Mouse (Mus musculus): ENCODE measurements around the gene Sc5d. TPM values are rescaled to one million over a fixed set of nuclear protein-coding genes. Genes with fewer than 3 reads are reported as not detected.

Gene Sc5d
- polyA plus RNA-seq, 1 experiment from 2014 or later: 63.0 TPM

DNA sequence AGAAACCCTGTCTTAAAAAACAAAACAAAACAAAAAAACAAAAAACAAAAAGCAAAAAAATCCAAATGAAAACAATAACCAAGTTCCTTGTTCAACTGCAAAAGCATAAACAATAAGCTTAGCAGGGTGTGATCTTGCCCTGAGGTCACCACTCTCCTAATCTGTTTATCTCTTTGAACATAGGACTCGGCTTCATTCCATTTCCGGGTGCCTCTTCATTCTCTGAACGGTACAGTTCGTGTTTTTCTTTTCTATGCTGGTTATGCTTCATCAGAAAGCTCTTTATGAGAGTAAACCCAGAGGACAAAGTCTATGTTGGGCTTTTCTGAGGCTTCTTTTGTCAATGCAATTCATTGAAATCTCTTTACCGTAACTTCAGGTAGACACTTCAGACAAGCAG, 19.9 kb downstream of the Sc5d start:
- WGBS: 89% methylated on average over 5 of the region's 5 CpGs

DNA sequence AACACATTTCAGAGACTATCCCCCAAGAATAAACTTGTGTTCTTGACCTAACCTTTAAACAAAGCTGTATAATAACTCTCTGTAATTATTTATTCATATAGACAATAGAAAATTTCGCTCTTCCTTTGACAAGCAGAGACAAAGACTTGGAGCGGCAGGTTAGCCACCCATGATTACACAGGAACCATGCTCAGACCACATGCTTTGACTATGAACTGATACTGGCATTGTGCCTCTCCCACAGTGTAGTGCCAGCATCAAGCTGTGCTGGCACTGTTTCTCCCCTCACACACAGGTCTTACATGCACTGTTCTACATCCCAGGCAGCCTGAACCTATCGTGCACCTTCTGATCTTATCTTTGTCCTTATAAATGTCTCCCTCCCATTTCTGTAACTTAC, 23.0 kb downstream of the Sc5d start:
- Histone ChIP-seq H3K36me3 (no peaks in the 10 kb centered on the region), H3K27ac (peak overlapping the region; percentile 67), H3K4me1 (replicated peaks) (peaks cover 35% of the 10 kb centered on the region), H3K27me3 (no peaks in the 10 kb centered on the region), H3K4me2 (peak overlapping the region; percentile 6; the same call in 1 of the 2 replicates), H3K9ac (no peak overlapping the region; the same call in 1 of the 2 replicates), H3K4me3 (no peak overlapping the region), H3K9me3 (no peaks in the 10 kb centered on the region)
- WGBS: 52% methylated on average over 3 of the region's 3 CpGs
- ATAC-seq (ENCODE audit: low FRiP score): peak; percentile 73

More for the DNA sequence above, 19.9 kb downstream of the Sc5d start:
- Histone ChIP-seq H3K27me3 (no peaks in the 10 kb centered on the region), H3K4me2 (no peak overlapping the region), H3K4me1 (replicated peaks) (peaks cover 21% of the 10 kb centered on the region), H3K27ac (no peak overlapping the region), H3K9me3 (no peaks in the 10 kb centered on the region), H3K36me3 (no peaks in the 10 kb centered on the region), H3K4me3 (no peak overlapping the region), H3K9ac (no peak overlapping the region)
- no peak for ATAC-seq (ENCODE audit: low FRiP score)

DNA sequence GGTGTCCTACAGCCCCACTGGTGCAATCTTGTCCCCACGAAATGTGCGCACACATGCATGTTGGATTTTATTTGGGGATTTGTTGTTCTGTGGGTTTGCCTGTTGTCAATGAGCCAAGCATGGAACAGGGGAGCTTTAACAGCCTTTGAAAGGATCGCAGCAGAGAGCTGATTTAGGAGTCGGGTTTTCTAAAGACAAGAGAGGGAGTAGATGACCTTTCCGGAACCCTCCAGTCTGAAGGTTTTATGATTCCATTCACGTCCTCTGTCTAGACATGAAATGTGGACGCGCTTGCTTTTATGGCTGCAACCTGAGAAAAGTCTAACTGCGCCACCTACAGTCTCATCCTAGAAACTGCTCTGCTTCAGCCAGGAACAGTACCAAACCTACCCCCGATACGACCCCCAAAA, 23.5 kb downstream of the Sc5d start:
- Histone ChIP-seq H3K36me3 (no peaks in the 10 kb centered on the region), H3K27me3 (no peaks in the 10 kb centered on the region), H3K9ac (no peak overlapping the region), H3K9me3 (no peaks in the 10 kb centered on the region), H3K4me1 (replicated peaks) (peaks cover 35% of the 10 kb centered on the region), H3K4me3 (no peak overlapping the region), H3K27ac (peak overlapping the region; percentile 80), H3K4me2 (peak overlapping the region; percentile 18)
- WGBS: 14% methylated on average over 11 of the region's 11 CpGs
- ATAC-seq (ENCODE audit: low FRiP score): peak; percentile 81

DNA sequence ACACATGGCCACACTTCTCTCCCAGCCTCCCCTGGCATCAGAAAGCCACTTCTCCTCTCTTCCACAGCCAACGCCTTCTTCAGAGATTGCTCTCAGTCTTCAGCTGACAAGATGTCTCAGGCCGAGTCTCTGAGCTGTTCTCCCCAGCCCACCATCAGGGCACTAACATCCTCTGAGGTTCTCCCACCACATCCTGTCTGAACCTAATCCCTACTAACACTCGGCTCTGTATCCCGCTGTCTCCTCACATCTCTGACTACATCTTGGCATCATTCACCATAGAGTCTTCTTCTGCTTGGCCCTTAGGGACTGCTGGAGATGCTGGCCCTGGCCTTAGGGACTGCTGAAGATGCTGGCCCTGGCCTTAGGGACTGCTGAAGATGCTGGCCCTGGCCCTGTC, 25.2 kb downstream of the Sc5d start:
- 90% methylated on average over 4 of the region's 4 CpGs for WGBS
- Histone ChIP-seq H3K9ac (no peak overlapping the region), H3K9me3 (no peaks in the 10 kb centered on the region), H3K4me2 (no peak overlapping the region), H3K4me1 (replicated peaks) (peaks cover 35% of the 10 kb centered on the region), H3K27me3 (no peaks in the 10 kb centered on the region), H3K27ac (no peak overlapping the region), H3K4me3 (no peak overlapping the region), H3K36me3 (no peaks in the 10 kb centered on the region)
- ATAC-seq (ENCODE audit: low FRiP score): no peak

DNA sequence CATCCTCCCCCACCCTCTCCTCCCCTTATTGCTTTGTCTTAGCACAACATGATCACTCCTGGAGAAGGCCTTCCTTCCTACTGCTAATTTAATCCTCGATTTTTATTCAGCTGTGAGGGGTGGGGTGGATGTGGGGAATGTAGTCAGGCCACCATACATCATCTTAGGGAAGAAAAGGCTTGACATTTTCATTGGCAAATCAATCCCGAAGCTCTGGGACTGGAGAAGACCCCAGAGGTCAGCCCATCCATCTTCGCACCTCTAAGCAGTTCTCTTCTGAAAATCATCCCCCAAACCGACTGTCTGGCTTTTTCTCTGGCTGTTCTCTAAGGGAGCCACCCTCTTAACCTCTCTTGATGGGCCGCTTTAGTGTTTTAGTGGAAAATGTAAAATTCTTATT, 32.9 kb downstream of the Sc5d start:
- no peak overlapping the region for H3K9ac ChIP-seq
- 29% methylated on average over 5 of the region's 5 CpGs for WGBS
- H3K36me3 ChIP-seq: no peaks in the 10 kb centered on the region
- H3K27ac ChIP-seq: peak overlapping the region; percentile 70
- H3K4me3 ChIP-seq: no peak overlapping the region
- H3K4me2 ChIP-seq: no peak overlapping the region
- H3K9me3 ChIP-seq: no peaks in the 10 kb centered on the region
- ATAC-seq (ENCODE audit: low FRiP score): peak; percentile 54
- no peaks in the 10 kb centered on the region for H3K27me3 ChIP-seq
- peaks cover 18% of the 10 kb centered on the region for H3K4me1 ChIP-seq (replicated peaks)

DNA sequence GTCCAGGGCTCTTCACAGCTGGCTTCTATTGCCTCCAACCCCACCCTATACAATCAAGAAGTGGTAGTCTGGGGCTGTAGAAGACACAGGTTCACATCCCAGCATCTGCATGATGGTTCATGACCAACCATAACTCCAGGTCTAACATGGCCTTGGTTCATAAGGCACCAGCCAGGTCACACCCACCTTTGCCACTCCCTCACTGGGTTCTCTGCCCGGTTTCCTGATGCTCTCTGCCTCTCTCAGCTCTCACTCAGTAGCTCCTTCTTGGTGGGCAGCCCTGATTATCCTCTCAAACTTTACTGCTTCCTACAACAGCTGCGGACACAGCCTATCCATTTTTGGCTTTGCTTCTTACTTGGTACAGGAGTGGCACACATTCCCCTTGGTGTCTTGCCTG, 33.7 kb downstream of the Sc5d start:
- Histone ChIP-seq H3K4me3 (no peak overlapping the region), H3K4me2 (no peak overlapping the region), H3K27ac (0 out of 2 replicates have a peak overlapping the region, but pooled peaks have one; percentile 52), H3K9me3 (no peaks in the 10 kb centered on the region), H3K36me3 (no peaks in the 10 kb centered on the region), H3K27me3 (no peaks in the 10 kb centered on the region), H3K4me1 (replicated peaks) (peaks cover 18% of the 10 kb centered on the region), H3K9ac (no peak overlapping the region)
- WGBS: 95% methylated on average over 2 of the region's 2 CpGs
- ATAC-seq (ENCODE audit: low FRiP score): no peak

DNA sequence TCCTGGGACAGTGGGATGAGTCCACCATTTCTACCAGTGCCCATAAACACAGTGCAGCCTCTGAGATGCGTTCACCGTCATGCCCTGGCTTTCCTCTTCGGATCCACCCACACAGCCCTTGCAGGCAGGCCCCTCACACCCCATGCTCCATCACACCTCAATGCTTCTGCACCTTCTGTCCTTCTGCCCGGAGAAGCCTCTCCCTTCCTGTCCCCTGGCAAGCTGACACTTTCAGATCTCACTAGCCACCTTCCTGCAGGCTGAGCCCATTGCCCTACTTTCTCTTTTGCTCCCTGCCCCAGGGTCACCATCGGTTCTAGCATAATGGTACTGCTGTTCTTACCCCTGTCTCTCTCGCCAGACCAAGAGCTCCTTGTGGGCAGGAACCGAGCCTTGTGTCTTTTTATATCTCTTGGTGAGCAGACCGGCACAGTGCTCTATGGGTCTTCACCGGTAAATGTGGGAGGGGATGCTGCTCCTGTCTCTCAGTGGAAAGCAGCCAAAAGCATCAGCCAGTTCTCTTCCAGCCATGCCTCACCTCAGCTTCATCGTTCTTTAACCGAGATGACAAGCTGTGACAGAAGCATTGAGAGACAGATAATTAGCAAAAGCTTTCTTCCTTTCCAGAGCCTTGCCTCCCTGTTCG, 34.5 kb downstream of the Sc5d start:
- ATAC-seq (ENCODE audit: low FRiP score): no peak
- H3K4me3 ChIP-seq: no peak overlapping the region
- H3K4me1 ChIP-seq (replicated peaks): peaks cover 18% of the 10 kb centered on the region
- no peaks in the 10 kb centered on the region for H3K36me3 ChIP-seq
- H3K27me3 ChIP-seq: no peaks in the 10 kb centered on the region
- H3K9me3 ChIP-seq: no peaks in the 10 kb centered on the region
- WGBS: 66% methylated on average over 12 of the region's 12 CpGs
- H3K4me2 ChIP-seq: no peak overlapping the region
- H3K9ac ChIP-seq: no peak overlapping the region
- peak overlapping the region; percentile 52 for H3K27ac ChIP-seq

DNA sequence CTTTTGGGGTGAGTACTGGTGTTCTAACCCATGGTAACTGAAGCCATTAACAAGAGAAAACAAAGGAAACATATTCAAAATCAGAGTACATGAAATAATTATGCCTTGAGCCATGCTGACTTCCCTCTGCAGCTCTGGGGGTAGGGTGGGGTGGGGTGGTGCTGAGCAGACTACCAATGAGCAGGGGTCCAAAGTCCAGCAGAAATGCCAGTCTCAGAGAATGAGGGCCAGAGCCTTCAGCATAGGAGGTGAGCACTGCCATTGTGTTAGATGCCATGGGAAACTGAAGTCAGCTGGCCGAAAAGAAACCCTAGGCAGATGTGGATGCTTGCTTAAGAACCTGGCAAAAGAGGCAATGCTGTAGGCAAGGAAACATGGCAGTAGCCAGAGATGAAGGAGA, 36.3 kb downstream of the Sc5d start:
- no peak overlapping the region for H3K27ac ChIP-seq
- 81% methylated on average over 1 of the region's 1 CpGs for WGBS
- no peak for ATAC-seq (ENCODE audit: low FRiP score)

DNA sequence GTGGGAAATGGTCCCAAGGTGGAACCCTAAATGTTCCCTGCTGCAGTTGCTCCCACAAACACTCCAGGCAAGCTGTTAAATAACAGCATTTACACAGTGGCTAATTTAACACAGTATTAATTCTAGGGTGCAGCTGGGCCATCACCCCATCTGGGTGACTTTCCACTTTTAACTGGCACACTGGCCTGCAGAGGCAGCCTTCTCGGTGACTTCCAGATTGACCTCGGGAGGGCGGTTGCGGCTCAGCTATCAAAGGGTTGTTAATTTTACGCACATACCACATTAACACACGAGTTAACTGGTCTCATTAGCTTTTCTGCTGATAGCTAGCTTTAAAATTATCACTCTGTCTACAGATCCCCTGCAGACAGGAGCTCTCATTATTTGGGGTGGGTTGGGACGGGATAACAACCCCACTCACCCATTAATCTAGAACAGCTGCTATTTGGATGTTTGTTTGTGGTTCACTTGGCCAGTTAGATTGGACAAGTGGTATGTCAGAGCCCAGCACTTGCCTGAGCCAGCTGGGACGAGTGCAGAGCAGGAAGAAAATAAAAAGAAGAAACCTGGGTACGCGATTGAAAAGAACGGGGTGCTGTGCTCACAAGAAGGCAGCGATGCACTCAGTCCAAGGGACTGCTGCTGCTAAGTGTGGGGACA, 44.9 kb downstream of the Sc5d start:
- H3K9ac ChIP-seq: no peak overlapping the region
- peaks cover 23% of the 10 kb centered on the region; the same call in 1 of the 2 replicates for H3K4me1 ChIP-seq (replicated peaks)
- peak overlapping the region; percentile 35; the same call in 1 of the 2 replicates for H3K27ac ChIP-seq
- H3K36me3 ChIP-seq: no peaks in the 10 kb centered on the region
- whole genome bisulfite sequencing: 50% methylated on average over 12 of the region's 12 CpGs
- no peaks in the 10 kb centered on the region for H3K27me3 ChIP-seq
- no peak overlapping the region for H3K4me3 ChIP-seq
- ATAC-seq (ENCODE audit: low FRiP score): no peak
- no peaks in the 10 kb centered on the region for H3K9me3 ChIP-seq
- H3K4me2 ChIP-seq: no peak overlapping the region

More for the DNA sequence above, 36.3 kb downstream of the Sc5d start:
- no peak overlapping the region for H3K4me3 ChIP-seq
- no peak overlapping the region for H3K9ac ChIP-seq
- H3K4me1 ChIP-seq (replicated peaks): peaks cover 18% of the 10 kb centered on the region
- H3K4me2 ChIP-seq: no peak overlapping the region
- H3K36me3 ChIP-seq: no peaks in the 10 kb centered on the region
- no peaks in the 10 kb centered on the region for H3K27me3 ChIP-seq
- H3K9me3 ChIP-seq: no peaks in the 10 kb centered on the region

DNA sequence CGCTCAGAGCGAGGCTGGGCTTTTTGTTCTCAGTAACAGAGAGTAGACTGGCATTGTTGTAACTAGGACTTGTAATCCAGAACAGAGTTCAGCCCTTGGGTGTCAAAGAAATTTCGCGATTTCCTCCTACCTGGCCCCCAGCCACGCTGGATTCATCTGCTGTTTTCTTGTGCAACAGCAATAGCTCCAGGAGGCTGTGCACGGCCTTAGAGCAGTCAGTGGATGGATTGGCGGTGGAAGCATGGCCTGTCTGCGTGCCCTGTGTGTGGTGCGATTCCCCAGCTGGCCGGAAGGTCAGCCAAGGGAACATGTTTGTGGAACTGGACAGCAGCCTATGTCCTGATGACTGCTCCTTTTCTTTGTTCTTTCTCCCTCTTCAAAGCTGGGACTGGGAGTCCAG, 46.4 kb downstream of the Sc5d start:
- 82% methylated on average over 10 of the region's 10 CpGs for WGBS
- no peak overlapping the region for H3K4me2 ChIP-seq
- no peak for ATAC-seq (ENCODE audit: low FRiP score)

DNA sequence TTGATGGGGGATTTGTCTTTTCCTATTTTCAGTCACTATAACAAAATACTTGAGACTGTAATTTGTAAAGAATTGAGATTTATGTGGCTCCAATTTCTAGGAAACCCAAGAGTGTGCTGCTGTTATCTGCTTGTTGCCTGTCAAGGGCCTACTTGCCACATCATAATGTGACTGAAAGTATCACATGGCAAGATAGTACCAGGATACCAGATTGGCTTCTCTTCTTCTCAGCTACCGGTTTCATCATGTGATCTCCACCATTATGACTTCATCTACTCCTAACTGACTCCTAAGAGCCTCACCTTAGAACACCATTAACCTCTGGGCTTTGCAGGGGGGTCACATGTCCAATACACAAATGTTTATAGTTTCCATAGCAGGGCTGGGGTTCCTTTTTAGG, 49.9 kb downstream of the Sc5d start:
- Histone ChIP-seq H3K4me1 (replicated peaks) (peaks cover 16% of the 10 kb centered on the region; the same call in 1 of the 2 replicates), H3K36me3 (no peaks in the 10 kb centered on the region), H3K27me3 (no peaks in the 10 kb centered on the region), H3K9ac (no peak overlapping the region), H3K4me3 (no peak overlapping the region), H3K27ac (no peak overlapping the region), H3K4me2 (no peak overlapping the region), H3K9me3 (no peaks in the 10 kb centered on the region)
- ATAC-seq (ENCODE audit: low FRiP score): no peak
- WGBS: 87% methylated on average over 1 of the region's 1 CpGs

More for the DNA sequence above, 46.4 kb downstream of the Sc5d start:
- Histone ChIP-seq H3K9ac (no peak overlapping the region), H3K4me1 (replicated peaks) (peaks cover 23% of the 10 kb centered on the region; the same call in 1 of the 2 replicates), H3K9me3 (no peaks in the 10 kb centered on the region), H3K27me3 (no peaks in the 10 kb centered on the region), H3K36me3 (no peaks in the 10 kb centered on the region), H3K4me3 (no peak overlapping the region), H3K27ac (no peak overlapping the region)

DNA sequence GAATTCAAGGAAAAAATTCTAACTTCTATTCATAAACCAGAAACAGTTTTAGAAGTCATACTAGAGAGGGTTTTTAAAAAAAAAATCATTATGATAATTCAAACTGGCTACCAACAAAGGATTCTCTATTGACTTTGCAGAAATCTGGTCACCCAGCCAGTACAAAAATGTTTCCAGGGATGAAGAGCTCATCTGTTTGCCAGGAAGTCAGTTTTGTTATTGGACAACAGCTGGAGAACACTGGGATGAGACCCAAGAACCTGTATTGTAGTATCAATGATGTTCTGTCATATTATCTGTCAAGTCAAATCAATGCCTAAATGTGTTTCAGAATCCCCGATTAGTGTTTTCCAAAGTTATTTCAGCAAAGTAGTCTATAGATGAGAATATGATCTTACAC, 50.9 kb downstream of the Sc5d start:
- 96% methylated on average over 1 of the region's 1 CpGs for WGBS
- Histone ChIP-seq H3K4me2 (no peak overlapping the region), H3K4me3 (no peak overlapping the region), H3K4me1 (replicated peaks) (0 out of 2 replicates have a peak, but pooled peaks cover 7% of the 10 kb centered on the region), H3K9me3 (no peaks in the 10 kb centered on the region), H3K27me3 (no peaks in the 10 kb centered on the region), H3K27ac (no peak overlapping the region), H3K9ac (no peak overlapping the region), H3K36me3 (no peaks in the 10 kb centered on the region)
- no peak for ATAC-seq (ENCODE audit: low FRiP score)

DNA sequence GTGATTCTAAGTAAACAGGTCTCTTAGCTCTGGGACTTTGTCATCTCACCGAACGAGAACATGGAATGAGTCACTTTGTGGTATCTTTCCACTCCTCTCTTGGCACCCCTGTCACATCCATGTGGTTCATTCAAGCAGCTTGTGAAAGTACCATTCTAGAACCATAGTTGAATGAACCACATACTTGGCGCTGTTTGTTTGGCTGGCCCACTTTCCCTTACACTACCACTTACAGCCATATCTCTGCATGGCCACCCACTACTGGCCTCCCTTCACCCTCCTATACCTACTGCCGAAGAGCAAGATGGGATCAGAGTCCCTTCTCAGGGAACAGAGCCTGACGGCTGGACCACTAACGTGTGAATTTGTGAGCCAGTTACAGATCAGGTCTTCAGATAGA, 54.4 kb downstream of the Sc5d start:
- ATAC-seq (ENCODE audit: low FRiP score): no peak
- no peaks in the 10 kb centered on the region for H3K9me3 ChIP-seq
- H3K4me2 ChIP-seq: no peak overlapping the region
- peaks cover 13% of the 10 kb centered on the region for H3K4me1 ChIP-seq (replicated peaks)
- H3K36me3 ChIP-seq: no peaks in the 10 kb centered on the region
- no peak overlapping the region for H3K4me3 ChIP-seq
- 97% methylated on average over 6 of the region's 6 CpGs for WGBS
- H3K27me3 ChIP-seq: no peaks in the 10 kb centered on the region
- H3K9ac ChIP-seq: no peak overlapping the region
- H3K27ac ChIP-seq: peak overlapping the region; percentile 44; the same call in 1 of the 2 replicates
